Mouse (Mus musculus) CH12.LX (cell line): ENCODE measurements around the gene Dpf3. TPM values are rescaled to one million over a fixed set of nuclear protein-coding genes. Genes with fewer than 3 reads are reported as not detected.

Source experiments
- DNase-seq: peaks from one replicate; pipeline ENCODE4 v3.0.0-alpha.2; 2013; ENCODE audit errors: extremely low read depth
- H3K27ac ChIP-seq: 2 replicates; pipeline ENCODE4 v1.5.1; 2012; ENCODE audit warnings: low read depth, mild to moderate bottlenecking, control low read depth, moderate library complexity; ENCODE audit not compliant: insufficient read depth
- H3K27me3 ChIP-seq: replicated peaks from 2 replicates; pipeline ENCODE3; 2012; ENCODE audit warnings: inconsistent platforms
- H3K36me3 ChIP-seq, 2 experiments: replicated peaks in 1 of 2; 2 replicates each; pipeline versions ENCODE3 to v1.6.1; 2012; ENCODE audit warnings: inconsistent platforms in 1 of 2, low read length in 1 of 2, mild to moderate bottlenecking in 1 of 2, mixed read lengths in 1 of 2, moderate library complexity in 1 of 2; ENCODE audit not compliant: control insufficient read depth in 1 of 2, insufficient read depth in 1 of 2
- H3K4me1 ChIP-seq, 2 experiments: 2 replicates each; pipeline ENCODE4 v1.6.1; 2012; ENCODE audit warnings: inconsistent platforms in 1 of 2, moderate library complexity in 1 of 2; ENCODE audit not compliant: insufficient read depth in 2 of 2, control insufficient read depth in 1 of 2
- H3K4me2 ChIP-seq: 2 replicates; pipeline ENCODE4 v1.6.1; 2012; ENCODE audit warnings: low read depth, mild to moderate bottlenecking, control low read depth; ENCODE audit not compliant: poor library complexity, insufficient read depth, severe bottlenecking
- H3K4me3 ChIP-seq, 3 experiments: fragments of 150-350 bp in 1 of 3; sonication (generic) in 1 of 3; replicated peaks in 1 of 3; 2 replicates each; pipeline versions ENCODE3 to v1.5.1; 2011 to 2012; ENCODE audit warnings: low read depth in 2 of 3, low read length in 2 of 3, mild to moderate bottlenecking in 2 of 3, moderate library complexity in 2 of 3, control low read depth in 1 of 3, improper control_type of control experiment in 1 of 3, inconsistent platforms in 1 of 3, mixed read lengths in 1 of 3; ENCODE audit not compliant: poor library complexity in 1 of 3
- H3K79me2 ChIP-seq: replicated peaks from 2 replicates; pipeline ENCODE4 v1.6.1; 2012; ENCODE audit warnings: mild to moderate bottlenecking, moderate library complexity; ENCODE audit not compliant: control insufficient read depth, poor library complexity, insufficient read depth, severe bottlenecking; ENCODE audit errors: extremely low read depth
- H3K9ac ChIP-seq: 2 replicates; pipeline ENCODE4 v1.6.1; 2012; ENCODE audit warnings: low read depth, mild to moderate bottlenecking, control low read depth, moderate library complexity; ENCODE audit not compliant: insufficient read depth
- H3K9me3 ChIP-seq: replicated peaks from 2 replicates; pipeline ENCODE3; 2012; ENCODE audit warnings: low read length, inconsistent platforms, mixed read lengths
- CTCF ChIP-seq, 2 experiments: IDR thresholded peaks in 1 of 2; conservative IDR thresholded peaks in 1 of 2; 2 replicates each; pipeline ENCODE4 v1.5.1; 2011 to 2012; ENCODE audit warnings: low read depth in 2 of 2, low read length in 2 of 2, improper control_type of control experiment in 1 of 2, inconsistent platforms in 1 of 2, mild to moderate bottlenecking in 1 of 2, moderate library complexity in 1 of 2
- E2F4 ChIP-seq: IDR thresholded peaks from 2 replicates; pipeline ENCODE4 v1.6.1; 2011; ENCODE audit warnings: low read depth, low read length, improper control_type of control experiment; ENCODE audit not compliant: insufficient replicate concordance
- ETS1 ChIP-seq: conservative IDR thresholded peaks from 2 replicates; pipeline ENCODE4 v1.6.1; 2012; ENCODE audit warnings: low read depth, mild to moderate bottlenecking, inconsistent platforms, low read length, improper control_type of control experiment, moderate library complexity
- HCFC1 ChIP-seq: IDR thresholded peaks from 2 replicates; pipeline ENCODE4 v1.6.1; 2012; ENCODE audit warnings: low read depth, mild to moderate bottlenecking, inconsistent platforms, low read length, improper control_type of control experiment
- IRF4 ChIP-seq: IDR thresholded peaks from 2 replicates; pipeline ENCODE4 v1.6.1; 2014; ENCODE audit warnings: low read depth, mild to moderate bottlenecking, inconsistent platforms, low read length, improper control_type of control experiment
- JUN ChIP-seq: IDR thresholded peaks from 2 replicates; pipeline ENCODE4 v1.6.1; 2011; ENCODE audit warnings: low read depth, mild to moderate bottlenecking, low read length, improper control_type of control experiment, moderate library complexity; ENCODE audit not compliant: insufficient read depth
- MAFK ChIP-seq: IDR thresholded peaks from 2 replicates; pipeline ENCODE4 v1.6.1; 2011; ENCODE audit warnings: low read length, improper control_type of control experiment; ENCODE audit not compliant: insufficient replicate concordance
- MYC ChIP-seq: IDR thresholded peaks from 2 replicates; pipeline ENCODE4 v1.6.1; 2011; ENCODE audit warnings: low read depth, mild to moderate bottlenecking, improper control_type of control experiment, low read length
- NELFE ChIP-seq: IDR thresholded peaks from 2 replicates; pipeline ENCODE4 v1.6.1; 2011; ENCODE audit warnings: low read depth, low read length, improper control_type of control experiment
- RAD21 ChIP-seq: IDR thresholded peaks from 2 replicates; pipeline ENCODE4 v1.6.1; 2011; ENCODE audit warnings: low read depth, mild to moderate bottlenecking, low read length, improper control_type of control experiment, moderate library complexity
- RCOR1 ChIP-seq: conservative IDR thresholded peaks from 2 replicates; pipeline ENCODE4 v1.6.1; 2012; ENCODE audit warnings: low read depth, mild to moderate bottlenecking, inconsistent platforms, low read length, improper control_type of control experiment
- SIN3A ChIP-seq: IDR thresholded peaks from 2 replicates; pipeline ENCODE4 v1.6.1; 2012; ENCODE audit warnings: low read length, improper control_type of control experiment, inconsistent platforms
- TCF12 ChIP-seq: IDR thresholded peaks from 2 replicates; pipeline ENCODE4 v1.6.1; 2014; ENCODE audit warnings: low read depth, mild to moderate bottlenecking, inconsistent platforms, low read length, improper control_type of control experiment
- USF1 ChIP-seq: IDR thresholded peaks from 2 replicates; pipeline ENCODE4 v1.6.1; 2014; ENCODE audit warnings: low read depth, mild to moderate bottlenecking, inconsistent platforms, low read length, improper control_type of control experiment
- USF2 ChIP-seq: conservative IDR thresholded peaks from 2 replicates; pipeline ENCODE4 v1.6.1; 2011; ENCODE audit warnings: low read depth, low read length, improper control_type of control experiment
- ZC3H11A ChIP-seq: IDR thresholded peaks from 2 replicates; pipeline ENCODE4 v1.6.1; 2012; ENCODE audit warnings: low read depth, mild to moderate bottlenecking, inconsistent platforms, low read length, improper control_type of control experiment
- ZNF384 ChIP-seq: IDR thresholded peaks from 2 replicates; pipeline ENCODE4 v1.6.1; 2012; ENCODE audit warnings: low read depth, low read length, improper control_type of control experiment, inconsistent platforms
- dilution Hi-C: fragments of 300-500 bp; cut with MboI; formaldehyde crosslinking; loops from 2 replicates; pipeline ENCODE4 v1.14.3; 2020; ENCODE audit warnings: low sequenced_read_pairs; ENCODE audit not compliant: extremely low pct_unique_long_range_greater_than_20kb, extremely low pct_ligation_motif_present
- in situ Hi-C: fragments of 300-500 bp; cut with MboI; formaldehyde crosslinking; loops from 3 replicates; pipeline ENCODE4 v1.14.3; 2019; ENCODE audit warnings: low sequenced_read_pairs, low pct_ligation_motif_present, low pct_unique_long_range_greater_than_20kb, mixed read lengths
- polyA plus RNA-seq: library from polyadenylated mRNA; unstranded; fragments of >175 nt; gene quantifications from 2 replicates; pipeline ENCODE4 v1.2.1, GENCODE M21; 2012; ENCODE audit warnings: low read depth; ENCODE audit not compliant: insufficient read length
- total RNA-seq, 2 experiments: library from RNA; depleted of rRNA; stranded (reverse); fragments of 300-350 nt in 1 of 2; fragments of >200 nt in 1 of 2; gene quantifications; 2 replicates each; pipeline ENCODE4 v1.2.3; 2012 to 2014

Gene Dpf3
- total and polyA plus RNA-seq, 3 experiments = 0.42 to 1.2 (median 1.2) TPM

DNA sequence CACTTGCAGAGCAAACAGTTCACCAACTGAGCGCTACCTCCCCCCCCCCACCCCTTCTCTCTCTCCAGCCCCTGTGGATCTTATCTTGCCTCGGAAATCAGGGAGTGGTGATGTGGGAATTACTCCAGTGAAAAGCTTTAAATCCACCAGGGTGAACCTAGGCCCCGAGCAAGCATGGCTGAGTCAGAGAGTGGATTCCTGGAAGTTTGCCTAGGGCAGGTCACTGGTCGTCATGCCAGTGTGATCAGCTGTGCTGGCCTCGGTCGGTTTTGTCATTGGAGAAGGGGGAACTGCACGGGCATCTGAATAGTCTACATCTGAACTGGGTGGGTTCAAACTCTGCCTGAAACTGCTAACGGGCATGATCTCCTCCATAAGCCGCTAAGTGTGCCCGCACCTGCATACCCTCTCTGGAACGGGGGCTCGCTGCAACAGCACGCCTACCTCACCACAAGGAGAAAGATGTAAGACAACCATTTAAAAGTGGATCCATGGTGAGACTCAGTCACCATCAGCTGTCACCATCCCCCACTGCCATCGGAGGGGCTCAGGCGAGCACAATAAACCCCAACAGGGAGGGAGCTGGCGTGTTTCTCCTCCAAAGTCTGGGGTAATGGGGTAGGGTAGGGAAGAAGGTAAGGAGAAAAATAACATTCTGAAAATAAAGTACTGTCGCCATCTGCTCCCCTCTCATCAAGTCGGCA lies 185.7 kb downstream of the Dpf3 start:
- Histone ChIP-seq H3K4me2 (no peak overlapping the region), H3K9ac (no peak overlapping the region), H3K79me2 (no peaks in the 10 kb centered on the region), H3K4me1 (peaks cover 0 to 19% of the 10 kb centered on the region in 2 experiments; a peak in 2 of 4 replicates), H3K27ac (no peak overlapping the region), H3K4me3 (no peak overlapping the region), H3K36me3 (no peaks in the 10 kb centered on the region), H3K9me3 (peaks cover 4% of the 10 kb centered on the region), H3K27me3 (no peaks in the 10 kb centered on the region)
- no peak for TF ChIP-seq E2F4
- TF ChIP-seq SIN3A = no peak
- TF ChIP-seq USF1 = no peak
- in situ Hi-C loops = no loop called here
- dilution Hi-C loops = no loop called here
- DNase-seq = no peak

DNA sequence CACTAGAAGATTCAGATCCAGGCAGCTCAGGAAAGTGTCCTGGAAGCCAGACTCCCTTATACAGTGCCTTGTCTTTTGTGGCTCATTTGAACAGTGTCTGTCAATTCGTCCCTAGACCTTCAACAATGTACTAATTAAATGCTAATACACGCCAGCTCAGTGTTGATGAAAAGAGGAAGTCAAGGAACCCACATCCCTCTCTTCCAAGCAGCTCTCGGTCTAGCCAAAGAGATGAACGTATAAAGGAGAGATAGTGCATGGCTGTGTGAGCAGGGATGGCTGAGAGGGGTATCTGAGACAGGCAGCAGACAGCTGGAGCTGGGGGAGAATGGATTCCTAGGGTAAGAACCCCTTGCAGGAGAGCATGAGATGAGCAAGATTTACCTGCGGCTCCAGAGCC lies 189.2 kb downstream of the Dpf3 start:
- dilution Hi-C loops = no loop called here
- Histone ChIP-seq H3K9me3 (peaks cover 4% of the 10 kb centered on the region), H3K4me1 (peaks cover 0 to 11% of the 10 kb centered on the region in 2 experiments; a peak in 2 of 4 replicates), H3K4me2 (no peak overlapping the region), H3K36me3 (no peaks in the 10 kb centered on the region), H3K9ac (no peak overlapping the region), H3K27ac (no peak overlapping the region), H3K27me3 (no peaks in the 10 kb centered on the region), H3K79me2 (no peaks in the 10 kb centered on the region), H3K4me3 (no peak overlapping the region)
- no peak for DNase-seq
- in situ Hi-C loops = no loop called here
- TF ChIP-seq RAD21 (no peak), CTCF (conservative IDR thresholded peaks at IDR 0.05 in 1 of 2, IDR thresholded peaks at IDR 0.05 in 1 of 2; ENCODE audit: low read depth in 2 of 2, low read length in 2 of 2) (no peak), USF2 (no peak), E2F4 (no peak), ZNF384 (no peak), RCOR1 (no peak)

- Histone ChIP-seq H3K27me3 (no peaks in the 10 kb centered on the region), H3K79me2 (no peaks in the 10 kb centered on the region), H3K36me3 (no peaks in the 10 kb centered on the region), H3K4me1 (no peaks in the 10 kb centered on the region), H3K9me3 (peaks cover 4% of the 10 kb centered on the region), H3K27ac (no peak overlapping the region), H3K4me2 (no peak overlapping the region), H3K9ac (no peak overlapping the region), H3K4me3 (no peak overlapping the region)
- no peak for TF ChIP-seq IRF4
- TF ChIP-seq ZC3H11A = no peak
- no peak for TF ChIP-seq NELFE
- TF ChIP-seq JUN = no peak
- TF ChIP-seq HCFC1 = no peak
- TF ChIP-seq CTCF (conservative IDR thresholded peaks at IDR 0.05 in 1 of 2, IDR thresholded peaks at IDR 0.05 in 1 of 2; ENCODE audit: low read depth in 2 of 2, low read length in 2 of 2) = no peak
- no peak for TF ChIP-seq MYC
- no peak for TF ChIP-seq USF2
- no peak for TF ChIP-seq ETS1
- no peak for TF ChIP-seq MAFK
- no peak for TF ChIP-seq ZNF384
- TF ChIP-seq TCF12 = no peak
- TF ChIP-seq RAD21 = no peak
- dilution Hi-C loops = no loop called here
- in situ Hi-C loops = no loop called here
- no peak for DNase-seq
Observed at GRCm38 (mm10) chr12:83295031-83295430, 192.5 kb downstream of the Dpf3 start.
